Mouse (Mus musculus): ENCODE measurements around the gene Dcaf7.
A peak's percentile ranks its signal among the peaks of the same experiment; 100 is the strongest.
"Not testable (repeated sequence)": the region's sequence is repeated elsewhere in the genome, so short reads cannot be mapped to it uniquely, and the experiment has no call there.

The Dcaf7 gene

DNA sequence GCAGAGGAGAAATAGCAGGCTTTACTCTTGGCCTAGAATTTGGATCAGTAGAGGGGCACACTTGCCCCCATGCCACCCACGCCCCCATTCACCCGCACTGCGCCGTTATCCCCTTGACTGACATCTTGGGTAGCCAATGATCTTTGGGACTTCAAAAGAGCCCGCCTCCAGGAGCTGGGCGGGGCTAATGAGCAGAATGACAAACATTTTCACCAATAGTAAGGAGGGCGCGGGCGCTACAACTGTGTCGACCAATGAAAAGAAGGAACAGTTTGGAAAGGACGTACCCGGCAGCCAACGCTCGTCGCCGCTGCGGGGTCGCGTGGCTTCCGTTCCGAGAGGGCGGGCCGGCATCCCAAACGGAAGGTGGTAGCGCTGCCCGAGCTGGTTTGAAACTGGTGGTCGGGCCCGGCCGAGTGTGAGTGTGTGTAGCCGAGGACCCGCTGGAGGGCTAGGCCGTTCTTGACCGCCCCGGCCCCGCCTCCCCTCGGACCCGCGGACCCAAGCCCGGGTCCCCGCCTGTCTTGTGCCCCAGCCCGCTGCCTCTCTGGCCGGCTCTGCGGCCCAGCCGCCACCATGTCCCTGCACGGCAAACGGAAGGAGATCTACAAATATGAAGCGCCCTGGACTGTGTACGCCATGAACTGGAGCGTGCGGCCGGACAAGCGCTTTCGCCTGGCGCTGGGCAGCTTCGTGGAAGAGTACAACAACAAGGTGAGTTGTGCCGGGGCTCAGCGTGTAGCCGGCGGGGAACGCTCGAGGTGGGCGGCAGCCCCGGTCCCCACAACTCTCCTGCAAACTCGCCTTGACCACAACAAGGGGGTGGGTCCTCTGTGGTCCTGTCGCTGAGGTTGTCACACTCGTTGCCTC is at the start of gene Dcaf7:
Gene Dcaf7, plus strand, starts transcription at position 325 of the 870 bp plus-strand sequence.
- DNase-seq = peak; percentile 97 to 98

DNA sequence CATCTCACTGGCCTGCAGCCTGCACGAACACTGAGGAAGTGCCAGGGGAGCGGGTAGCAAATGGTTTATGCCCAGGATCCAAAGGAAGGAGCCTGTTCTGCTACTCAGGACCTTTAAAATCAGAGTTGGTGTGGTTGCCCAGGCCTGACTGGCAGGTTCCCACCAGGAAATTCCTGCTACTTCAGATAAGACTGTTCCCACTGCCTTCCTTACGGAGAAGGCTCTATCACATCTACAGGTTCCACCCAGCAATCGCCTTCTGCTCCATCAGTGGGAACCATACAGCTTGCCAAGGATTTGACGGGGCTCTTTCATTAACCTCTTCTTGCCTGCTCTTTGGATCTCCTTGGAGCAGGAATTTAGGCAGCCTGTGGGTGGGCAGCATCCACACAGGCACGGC is 49.2 kb upstream of the Dcaf7 start:
- peak; percentile 73 to 81 for DNase-seq

DNA sequence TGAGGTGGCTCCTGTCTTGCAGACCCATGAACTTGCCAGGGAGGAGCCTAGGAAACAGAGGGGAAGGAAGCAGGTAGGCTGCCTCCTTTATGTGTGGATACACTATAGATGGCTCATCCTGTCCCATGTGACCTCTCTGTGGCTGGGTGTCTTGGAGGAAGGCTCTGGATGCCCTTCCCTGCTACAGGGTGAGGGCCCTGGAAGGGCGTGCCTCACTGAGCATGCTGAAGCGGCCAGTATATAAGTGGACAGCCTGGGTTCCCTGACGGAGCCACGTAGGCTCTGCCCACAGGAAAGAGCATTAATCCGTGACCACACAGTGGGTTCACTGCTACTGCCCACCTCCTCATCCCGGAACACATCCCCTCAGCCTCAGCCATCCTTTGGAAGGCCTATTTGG is 47.2 kb upstream of the Dcaf7 start:
- peak; percentile 42 to 66 for DNase-seq

DNA sequence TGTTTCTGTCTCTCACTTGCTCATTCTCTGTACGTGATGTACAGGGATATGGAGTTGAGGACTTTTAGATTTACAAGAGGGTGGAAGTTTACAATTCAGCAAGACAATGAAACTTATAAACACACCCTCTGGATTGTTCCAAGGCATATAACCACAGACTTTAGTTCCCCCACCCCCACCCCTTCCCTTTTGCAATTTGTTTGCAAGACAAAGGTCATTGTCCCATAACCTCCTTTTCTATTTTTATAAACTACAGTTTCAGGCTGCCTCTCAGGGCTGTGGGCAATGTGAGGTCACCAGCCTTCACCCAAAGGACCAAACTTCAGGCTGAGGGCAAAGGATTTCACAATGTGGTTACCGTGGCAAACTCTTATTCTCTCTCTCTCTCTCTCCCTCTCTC is 46.4 kb upstream of the Dcaf7 start:
- DNase-seq = peak; percentile 49 to 65

DNA sequence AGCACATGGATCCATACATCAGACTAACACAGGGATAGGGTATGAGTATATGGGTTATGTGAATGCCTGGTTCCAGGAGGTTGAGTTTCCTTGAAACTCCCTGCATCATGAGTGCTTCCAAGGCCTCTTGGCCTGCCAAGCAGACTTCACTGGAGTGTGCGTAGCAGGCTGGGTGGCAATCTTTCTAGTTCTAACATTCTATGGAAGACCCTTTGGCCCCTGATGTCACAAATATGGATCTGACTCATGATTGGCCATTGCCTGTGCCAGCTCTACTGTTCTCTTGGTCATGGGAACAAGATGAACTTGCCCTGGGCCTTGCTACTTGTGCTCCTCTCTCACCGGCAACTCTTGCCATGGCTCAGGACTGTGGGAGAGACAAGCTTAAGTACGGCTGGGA is 42.3 kb upstream of the Dcaf7 start, which contains the start of gene Ace3:
Gene Ace3, plus strand, starts transcription at position 301 of the 400 bp plus-strand sequence.
- DNase-seq = no peak

DNA sequence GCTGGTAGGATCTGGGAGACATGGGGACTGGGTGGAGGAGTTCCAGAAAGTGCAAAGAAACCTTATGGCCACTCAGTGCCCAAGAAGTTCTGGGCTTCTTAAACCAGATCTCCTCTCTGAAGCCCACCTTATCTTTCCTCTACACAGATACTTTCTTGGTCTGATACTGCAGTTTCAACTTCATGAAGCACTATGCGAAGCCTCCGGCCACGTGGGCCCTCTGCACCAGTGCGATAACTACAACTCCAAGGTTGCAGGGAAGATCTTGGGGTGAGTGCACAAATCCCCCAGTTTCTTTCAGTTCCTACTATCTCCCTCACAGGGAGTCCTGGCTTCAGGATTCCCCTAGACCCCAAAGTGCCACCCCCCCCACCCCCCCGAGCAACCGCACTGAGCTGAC is 36.6 kb upstream of the Dcaf7 start:
- DNase-seq = no peak

DNA sequence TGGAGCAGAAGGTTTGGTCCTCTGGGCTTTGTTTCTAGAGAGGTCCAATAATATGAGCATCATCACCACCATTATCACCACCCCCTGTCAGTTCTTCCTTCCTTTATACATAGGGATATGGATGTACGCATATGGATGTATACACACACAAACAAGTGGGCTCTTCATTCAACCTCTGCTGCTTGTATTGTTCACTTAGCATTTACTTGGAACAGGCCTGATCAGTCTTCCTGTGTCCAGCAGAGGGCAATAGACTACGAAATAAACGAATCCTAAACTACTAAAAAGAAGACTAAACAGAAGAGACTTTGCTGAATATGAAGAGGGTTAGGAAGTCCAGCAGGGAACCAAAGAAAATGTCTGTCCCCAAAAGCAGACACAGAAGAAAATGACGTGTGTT is 35.0 kb upstream of the Dcaf7 start:
- DNase-seq = no peak

DNA sequence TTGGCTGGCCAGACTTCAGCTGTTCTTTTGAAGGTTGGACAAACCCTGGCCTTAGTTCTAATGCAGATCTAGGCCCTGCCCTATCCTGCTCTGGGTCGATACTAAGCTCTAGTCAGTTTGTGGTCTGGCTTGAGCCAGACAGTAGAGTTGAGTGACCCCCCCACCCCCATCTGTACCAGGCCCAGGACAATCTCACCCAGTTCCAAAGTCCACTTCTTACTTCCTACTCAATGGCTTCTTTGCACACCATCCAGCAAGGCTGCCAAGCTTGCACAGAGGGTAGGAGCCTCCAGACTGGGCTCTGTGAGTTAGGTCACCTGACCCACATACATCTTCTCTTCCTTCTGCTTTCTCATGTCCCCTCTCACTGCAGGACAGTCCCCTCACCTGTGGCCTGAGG is 32.1 kb upstream of the Dcaf7 start:
- no peak for DNase-seq

DNA sequence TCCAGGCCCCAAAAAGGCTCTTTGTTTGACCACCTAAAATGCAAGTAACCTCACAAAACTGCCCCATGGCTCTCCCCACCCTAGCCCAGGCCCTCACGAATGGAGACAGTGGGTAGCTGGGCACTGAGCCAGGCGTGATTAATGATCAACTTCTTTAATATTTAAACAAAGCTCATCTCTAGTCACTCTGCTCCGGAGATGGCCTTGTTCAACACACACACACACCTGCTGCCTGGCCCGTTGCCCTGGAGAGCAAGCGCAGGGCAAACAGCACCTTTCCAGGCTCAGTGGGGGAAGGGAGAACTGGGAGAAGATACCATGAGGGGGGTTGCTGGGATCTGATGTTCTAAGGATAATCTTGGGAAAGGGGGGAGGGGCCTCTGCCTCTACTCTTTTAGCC is 30.7 kb upstream of the Dcaf7 start:
- no peak for DNase-seq

DNA sequence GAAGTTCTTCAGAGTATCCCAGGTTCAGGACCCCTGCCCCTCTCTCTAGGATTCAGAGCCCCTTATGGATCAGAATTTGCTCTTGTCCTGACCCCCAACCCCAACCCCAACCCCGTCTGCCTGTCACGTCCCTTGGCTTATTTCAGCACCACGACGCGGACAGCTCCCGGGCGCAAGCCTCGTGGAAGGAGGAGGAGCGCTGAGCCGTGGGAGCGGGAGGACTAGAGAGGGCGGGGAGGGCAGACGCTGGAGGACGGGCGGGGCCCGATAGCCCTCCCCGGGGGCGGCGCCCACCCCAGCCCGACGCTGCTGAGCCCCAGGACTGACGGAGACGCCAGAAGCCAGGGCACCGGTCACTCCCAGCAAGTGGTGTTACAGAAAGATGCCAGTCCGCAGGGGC is 28.9 kb upstream of the Dcaf7 start, which contains the start of gene Kcnh6:
Gene Kcnh6, plus strand, starts transcription at position 304 of the 400 bp plus-strand sequence.
- peak; percentile 61 to 71 for DNase-seq

DNA sequence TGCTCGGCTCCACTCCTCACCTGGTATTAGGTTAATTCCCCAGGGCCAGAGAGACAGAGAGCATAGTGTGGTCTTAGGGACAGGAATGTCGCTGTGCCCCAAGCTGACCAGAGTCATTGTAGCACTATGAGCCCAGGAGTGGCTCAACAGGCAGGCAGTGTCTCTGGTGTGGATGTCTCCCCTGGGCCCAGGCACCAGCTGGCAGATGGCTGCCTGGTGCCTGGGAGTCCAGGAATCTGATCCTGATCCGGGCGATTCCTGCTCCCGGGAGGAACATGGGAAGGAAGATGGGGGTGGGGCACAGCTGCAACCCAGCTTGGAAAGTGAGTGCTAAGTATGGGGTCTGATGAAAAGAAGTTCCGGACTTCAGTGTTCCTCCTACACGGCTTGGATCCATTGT is 24.0 kb upstream of the Dcaf7 start:
- DNase-seq = no peak

DNA sequence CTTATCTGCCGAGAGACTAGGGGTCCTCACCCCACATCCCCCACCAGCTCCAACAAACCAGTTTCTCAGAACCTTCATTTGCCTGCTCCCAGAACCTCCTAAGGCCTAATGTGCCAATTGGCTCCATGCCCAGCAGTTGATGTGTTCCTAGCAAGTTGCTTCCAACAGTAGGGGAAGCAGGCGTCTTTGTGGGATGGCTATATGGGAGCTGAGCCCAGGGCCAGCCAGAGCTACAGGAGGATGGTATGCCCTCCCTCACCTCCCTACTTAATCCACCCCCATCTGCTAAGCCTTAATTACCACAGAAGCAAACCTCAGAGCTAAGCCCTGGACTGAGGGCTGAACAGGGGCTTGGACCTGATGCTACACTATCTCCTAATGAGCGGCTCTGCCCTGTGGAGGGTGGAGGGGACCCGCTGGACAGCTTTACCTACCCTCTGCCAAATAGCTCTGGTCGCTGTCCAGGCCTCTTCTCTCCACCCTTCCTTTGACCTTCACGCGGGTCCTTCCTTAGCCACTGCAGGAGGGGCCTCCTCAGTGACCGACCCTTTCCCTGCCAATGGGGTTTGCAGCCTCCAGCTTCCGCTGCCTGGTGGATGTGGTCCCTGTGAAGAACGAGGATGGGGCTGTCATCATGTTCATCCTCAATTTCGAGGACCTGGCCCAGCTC is 23.0 kb upstream of the Dcaf7 start:
- no peak for DNase-seq

DNA sequence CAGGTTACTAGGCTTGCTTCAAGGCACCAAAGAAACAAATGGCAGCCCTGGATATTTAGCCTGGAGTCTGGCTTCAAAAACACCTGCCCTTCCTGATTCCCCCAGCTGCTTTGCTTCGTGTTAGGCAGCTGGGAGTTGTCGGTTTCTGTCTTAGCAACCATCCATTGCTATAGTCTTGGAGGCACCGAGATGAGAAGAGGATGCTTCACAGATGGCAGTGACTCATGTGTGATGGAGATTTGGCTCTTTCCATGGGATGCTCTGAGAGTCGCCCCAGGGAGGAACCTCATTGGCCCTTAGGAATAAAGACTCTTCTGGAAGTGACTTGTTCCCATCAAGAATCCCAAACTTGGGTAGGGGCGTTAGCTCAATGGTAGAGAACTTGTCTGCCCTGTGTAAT is 20.2 kb upstream of the Dcaf7 start:
- no peak for DNase-seq

DNA sequence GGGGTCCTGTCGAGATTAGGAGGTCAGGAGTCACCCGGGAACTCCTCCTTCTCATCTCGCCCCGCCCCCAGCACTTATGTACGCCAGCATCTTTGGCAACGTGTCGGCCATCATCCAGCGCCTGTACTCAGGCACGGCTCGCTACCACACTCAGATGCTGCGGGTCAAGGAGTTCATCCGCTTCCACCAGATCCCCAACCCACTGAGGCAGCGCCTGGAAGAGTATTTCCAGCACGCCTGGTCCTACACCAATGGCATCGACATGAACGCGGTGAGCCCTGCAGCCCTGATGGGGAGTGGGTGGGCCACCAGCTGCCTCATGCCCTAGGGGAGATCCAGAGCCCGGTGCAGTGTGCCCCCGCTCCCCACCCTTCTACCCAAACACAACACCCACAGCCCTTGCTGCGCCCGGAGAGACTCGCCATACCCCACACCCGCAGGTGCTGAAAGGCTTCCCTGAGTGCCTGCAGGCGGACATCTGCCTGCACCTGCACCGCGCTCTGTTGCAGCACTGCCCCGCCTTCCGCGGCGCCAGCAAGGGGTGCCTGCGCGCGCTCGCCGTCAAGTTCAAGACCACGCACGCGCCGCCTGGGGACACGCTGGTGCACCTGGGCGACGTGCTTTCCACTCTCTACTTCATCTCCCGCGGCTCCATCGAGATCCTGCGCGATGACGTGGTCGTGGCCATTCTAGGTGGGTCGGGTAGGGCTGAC is 16.5 kb upstream of the Dcaf7 start:
- DNase-seq = no peak

DNA sequence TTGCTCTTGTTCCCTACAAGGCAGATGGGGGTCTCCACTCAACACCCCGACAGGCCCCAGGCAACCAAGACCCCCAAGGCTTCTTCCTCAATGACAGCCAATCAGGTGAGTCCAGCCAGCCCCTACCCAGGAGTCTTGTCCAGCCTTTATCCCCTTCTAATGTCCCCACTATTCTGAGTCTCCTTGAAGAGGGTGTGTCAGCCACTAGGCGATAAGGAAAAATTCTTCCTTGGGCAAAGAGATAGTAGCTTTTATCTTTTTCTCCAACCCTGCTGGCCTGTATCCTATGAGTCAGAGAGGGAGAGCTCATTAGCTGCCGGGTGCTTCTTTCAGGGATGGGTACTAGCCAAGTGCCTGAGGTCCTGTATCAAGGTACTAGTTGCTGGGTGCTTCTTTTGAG is 10.9 kb upstream of the Dcaf7 start:
- DNase-seq = no peak

DNA sequence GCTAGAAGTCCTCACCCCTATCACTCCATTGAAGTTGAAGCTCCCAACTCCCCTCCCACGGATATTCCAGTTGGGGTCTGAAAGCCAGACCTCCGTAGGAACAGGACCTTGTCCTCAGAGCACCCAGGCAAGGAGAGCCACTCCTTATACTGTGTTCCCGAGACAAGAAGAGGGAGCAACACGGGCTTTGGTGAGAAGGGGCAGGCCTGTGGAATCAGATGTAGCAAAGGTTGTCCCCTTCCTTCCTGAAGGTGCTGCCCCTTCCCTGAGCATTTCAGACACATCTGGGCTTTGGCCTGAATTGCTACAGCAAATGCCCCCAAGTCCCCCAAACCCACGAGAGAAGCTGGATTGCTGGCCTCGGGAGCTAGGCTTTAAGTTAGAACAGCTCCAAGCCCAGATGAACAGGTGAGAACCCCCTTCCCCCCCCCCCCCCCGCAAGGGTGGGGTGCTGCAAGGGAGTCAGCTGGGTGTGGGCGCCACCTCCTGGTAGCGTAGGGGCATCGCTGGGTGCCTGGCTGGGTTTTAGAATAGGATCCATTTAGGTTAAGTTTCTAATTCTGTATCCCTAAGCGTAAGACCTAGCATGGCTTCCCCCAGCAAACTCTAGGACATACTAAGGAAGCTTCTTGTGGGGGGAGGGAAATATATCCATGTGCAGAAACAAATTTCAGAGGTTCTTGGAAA is 10.1 kb upstream of the Dcaf7 start:
- peak; percentile 44 to 64 for DNase-seq

DNA sequence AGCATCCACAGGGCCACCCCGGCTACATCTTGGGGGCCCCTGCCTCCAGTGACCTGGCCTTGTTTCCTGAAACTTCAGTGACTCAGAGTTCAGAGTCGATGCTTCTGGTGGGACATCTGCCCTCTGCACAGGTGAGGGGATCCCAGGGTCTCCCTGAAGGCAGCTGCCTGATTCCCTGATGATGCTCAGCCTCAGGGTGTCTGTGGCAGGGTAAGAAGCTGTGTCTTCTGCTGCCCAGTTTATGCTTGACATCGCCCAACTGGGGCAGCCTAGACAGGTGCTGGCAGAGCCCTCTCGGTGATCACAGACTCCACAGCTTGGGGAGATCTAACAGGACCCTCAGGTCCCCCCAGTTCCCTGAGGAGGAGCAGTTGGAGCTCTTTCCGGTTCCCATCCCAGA is 9.1 kb upstream of the Dcaf7 start:
- no peak for DNase-seq

DNA sequence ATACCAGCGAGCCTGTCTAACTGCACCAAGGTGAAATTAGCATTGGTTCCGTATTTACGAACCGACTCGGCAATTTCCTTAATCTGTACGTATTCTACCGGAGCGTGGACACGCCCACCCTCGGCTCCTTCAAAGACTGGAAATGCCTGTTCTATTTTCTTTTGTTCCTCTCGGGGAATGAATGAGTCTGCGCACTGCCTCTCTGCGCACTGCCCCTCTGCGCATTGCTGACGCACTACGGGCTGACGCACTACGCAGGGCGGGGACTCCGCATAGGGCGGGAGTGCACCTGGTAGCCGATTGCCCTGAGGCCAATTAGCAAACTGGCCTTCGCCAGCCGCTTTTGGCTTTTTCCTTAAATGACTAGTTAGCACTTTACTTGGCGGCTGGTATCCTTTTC is 4.6 kb upstream of the Dcaf7 start:
- DNase-seq = not testable (repeated sequence)

DNA sequence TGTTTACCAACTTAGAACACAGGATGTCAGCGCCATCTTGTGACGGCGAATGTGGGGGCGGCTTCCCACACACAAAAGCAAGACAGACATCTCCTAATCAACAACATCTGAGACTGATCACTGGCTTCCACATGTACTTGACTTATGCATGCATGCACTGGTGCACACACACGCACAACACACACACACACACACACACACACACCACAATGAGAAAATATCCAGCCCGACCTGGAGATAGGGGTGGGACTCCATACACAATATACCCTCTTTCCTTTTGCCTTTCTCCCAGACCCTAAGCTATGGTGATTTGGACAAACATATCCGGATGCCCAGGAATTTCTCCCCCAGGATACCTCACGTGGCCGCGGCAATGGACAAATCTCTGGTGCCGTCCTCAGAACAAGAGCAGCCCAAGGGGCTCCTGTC is 3.2 kb upstream of the Dcaf7 start:
- DNase-seq = peak; percentile 36 to 40

DNA sequence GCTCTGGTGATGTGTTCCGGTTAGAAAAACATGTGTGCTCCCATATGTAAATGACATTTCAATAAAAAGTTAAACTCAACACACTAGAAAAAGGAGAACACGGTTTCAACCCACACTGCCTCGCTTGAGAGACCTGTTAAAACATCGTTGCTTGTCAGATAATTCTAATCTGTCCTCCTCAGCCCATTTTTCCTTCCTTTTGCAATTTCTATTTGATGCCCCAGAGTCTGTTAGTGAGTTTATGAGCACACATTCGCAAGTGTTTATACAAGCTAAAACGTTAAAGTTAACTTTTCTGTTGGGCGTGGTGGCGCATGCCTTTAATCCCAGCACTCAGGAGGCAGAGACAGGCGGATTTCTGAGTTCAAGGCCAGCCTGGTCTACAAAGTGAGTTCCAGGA is 1.7 kb upstream of the Dcaf7 start:
- no peak for DNase-seq

DNA sequence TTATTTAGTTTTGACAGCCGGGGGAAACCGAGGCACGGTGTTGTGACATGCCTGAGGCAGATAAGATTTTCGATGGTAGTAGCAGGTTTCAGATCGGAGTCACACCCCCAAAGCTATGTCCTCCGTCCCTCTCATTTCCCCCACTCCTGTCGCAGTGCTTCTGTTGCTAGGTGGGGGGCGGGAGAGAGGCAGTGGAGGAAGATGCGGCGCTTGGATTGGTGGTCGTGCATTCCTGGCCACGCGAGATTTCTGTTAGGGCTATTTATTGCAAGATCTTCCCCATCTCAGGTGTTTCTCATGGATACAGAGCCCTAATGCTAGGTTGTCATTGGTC is 713 bp downstream of the Dcaf7 start:
- no peak for DNase-seq

DNA sequence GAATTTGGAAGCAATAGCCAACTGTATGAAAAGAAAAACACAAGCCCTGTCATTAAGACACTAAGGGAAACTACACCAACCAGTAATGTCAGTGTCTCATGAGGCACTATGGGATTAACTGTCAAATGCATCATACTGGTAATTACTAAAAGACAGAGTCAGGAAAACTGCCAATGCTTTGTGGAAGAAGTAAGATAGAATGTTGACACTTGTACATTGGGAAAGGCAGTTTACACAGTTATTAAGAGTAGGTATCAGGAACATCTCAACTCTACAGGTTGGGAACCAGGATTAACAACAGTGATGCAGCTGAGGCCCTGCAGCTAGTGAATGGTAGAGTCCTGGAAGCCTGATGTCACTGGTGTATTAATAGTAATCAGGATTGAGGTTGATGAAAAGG is 7.7 kb downstream of the Dcaf7 start:
- DNase-seq = no peak

DNA sequence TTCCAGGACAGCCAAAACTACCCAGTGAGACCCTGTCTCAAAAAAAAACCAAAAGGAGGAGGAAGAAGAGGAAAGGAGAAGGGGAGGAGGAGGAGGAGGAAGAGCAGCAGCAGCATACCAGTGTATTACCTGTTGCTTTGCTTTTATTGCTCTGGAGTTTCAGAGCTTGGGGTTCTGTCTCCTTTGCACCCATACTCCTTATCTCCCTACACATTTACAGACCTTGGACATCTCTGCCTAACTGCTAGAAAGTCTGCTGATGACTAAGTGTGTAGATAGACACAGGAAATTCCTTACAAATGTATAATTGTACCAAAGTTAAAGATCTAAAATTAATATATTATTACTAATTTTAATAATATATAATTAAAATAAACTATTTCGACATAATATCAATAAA is 8.6 kb downstream of the Dcaf7 start:
- no peak for DNase-seq

All from lung, adult 18-20 months (tissue).